Mouse (Mus musculus) G1E (cell line): ENCODE data around the gene Cdca3.

Experiments used
- CTCF ChIP-seq: IDR thresholded peaks from 2 replicates; pipeline ENCODE4 v1.5.1; 2012; ENCODE audit warnings: low read depth, low read length, inconsistent platforms, mixed read lengths
- GATA1 ChIP-seq: IDR thresholded peaks from 2 replicates; pipeline ENCODE4 v1.6.1; 2012; ENCODE audit warnings: borderline replicate concordance, low read length, inconsistent platforms, mixed read lengths
- POLR2AphosphoS5 ChIP-seq: IDR thresholded peaks from 2 replicates; pipeline ENCODE4 v1.6.1; 2012; ENCODE audit warnings: low read depth, low read length, inconsistent platforms; ENCODE audit not compliant: insufficient replicate concordance

- TF ChIP-seq GATA1 (no peak), CTCF (no peak), POLR2AphosphoS5 (no peak)
These were observed 16.5 kb upstream of the Cdca3 start for GRCm38 (mm10) chr6:124812848-124813247.
